Mouse (Mus musculus) ES-Bruce4 (cell line): ENCODE data around the gene Ccnb1ip1.

ENCODE experiments used
- CTCF ChIP-seq: IDR thresholded peaks from one replicate; pipeline ENCODE4 v1.8.1; 2011; ENCODE audit warnings: low read depth, low read length
- EP300 ChIP-seq: IDR thresholded peaks from 2 replicates; pipeline ENCODE4 v1.6.1; 2011; ENCODE audit warnings: low read depth, low read length; ENCODE audit not compliant: insufficient read depth
- POLR2A ChIP-seq: IDR thresholded peaks from one replicate; pipeline ENCODE4 v1.8.1; 2011; ENCODE audit warnings: low read length; ENCODE audit not compliant: insufficient read depth

- TF ChIP-seq CTCF (no peak), POLR2A (no peak), EP300 (no peak)
Observed at GRCm38 (mm10) chr14:50813060-50813459, 5.5 kb upstream of the Ccnb1ip1 start.
